Mouse (Mus musculus) regulatory T cell (primary cell): Measurements from ENCODE around the gene Faiml.

Experiments used
- in situ Hi-C: fragments of 300-600 bp; cut with MboI, MseI; formaldehyde crosslinking; loops from one replicate; pipeline ENCODE4 v1.15.1; 2025; ENCODE audit warnings: high pct_unique_total_duplicates

Faiml gene

GRCm38 (mm10) chr9:99182121-99182520 is 54.9 kb downstream of the Faiml start:
- in situ Hi-C loops, result loop anchor here (25.0 kb wide), 1 partner anchor 1295 kb away; no protein-coding TSS in a partner anchor

DNA sequence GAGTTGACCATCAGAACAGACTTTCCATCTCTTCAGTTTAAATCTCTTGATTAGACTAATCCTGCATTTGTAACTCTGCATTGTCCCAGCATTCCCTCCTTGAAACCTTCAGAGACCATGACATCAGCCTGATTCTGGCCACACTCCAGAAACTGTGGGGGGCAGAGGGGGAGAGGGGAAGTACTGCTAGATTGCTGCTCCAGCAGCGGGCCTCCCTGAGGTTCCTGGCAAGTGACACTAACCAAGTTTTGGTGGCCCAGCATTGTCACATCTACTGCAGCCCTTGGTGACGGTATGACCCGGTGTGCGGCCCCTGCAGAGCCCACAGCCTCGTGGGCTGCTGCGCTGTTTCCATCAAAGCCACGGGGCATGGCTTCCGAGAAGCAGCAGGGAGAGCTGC is 56.8 kb downstream of the Faiml start:
- in situ Hi-C loops, result loop anchor here (25.0 kb wide), 1 partner anchor 1293 kb away; no protein-coding TSS in a partner anchor
